Mouse (Mus musculus): ENCODE data around the gene Il17f. TPM values are rescaled to one million over a fixed set of nuclear protein-coding genes. Genes with fewer than 3 reads are reported as not detected.
"Not testable (repeated sequence)": the region's sequence is repeated elsewhere in the genome, so short reads cannot be mapped to it uniquely, and the experiment has no call there.

Il17f gene
- not detected in 2 replicates for total RNA-seq (2014; rRNA removed)
- polyA plus RNA-seq (2015; fragmentation: Nextera tagmentation; extraction: Ambion mirVana) = 0.19 TPM in 1 of 2 replicates, not detected in the other

- H3K27me3 ChIP-seq (ENCODE audit: insufficient read depth, low read length); ATAC-seq; H3K4me1 ChIP-seq (ENCODE audit: insufficient read depth, low read length); H3K36me3 ChIP-seq (ENCODE audit: insufficient read depth, low read length); DNase-seq (ENCODE audit: low spot score); H3K27ac ChIP-seq; H3K4me2 ChIP-seq (ENCODE audit: low read depth, low read length); H3K4me3 ChIP-seq (ENCODE audit: low read length); H3K9me3 ChIP-seq (ENCODE audit: low read length); H3K9ac ChIP-seq (replicated peaks; ENCODE audit: low read length): not testable (repeated sequence)
- 100% methylated on average over 1 of the region's 1 CpGs for WGBS
Observed at GRCm38 (mm10) chr1:20790517-20790916, at the start of gene Il17f. Gene Il17f (minus strand): TSS chr1:20790617.

- no peak overlapping the region for H3K9ac ChIP-seq (replicated peaks; ENCODE audit: low read length)
- 53% methylated on average over 3 of the region's 3 CpGs for WGBS
- H3K4me3 ChIP-seq (ENCODE audit: low read length) = no peak overlapping the region
- DNase-seq (ENCODE audit: low spot score) (peak; percentile 69), ATAC-seq (no peak)
- no peaks in the 10 kb centered on the region for H3K9me3 ChIP-seq (ENCODE audit: low read length)
- no peak overlapping the region for H3K4me2 ChIP-seq (ENCODE audit: low read depth, low read length)
- no peaks in the 10 kb centered on the region for H3K4me1 ChIP-seq (ENCODE audit: insufficient read depth, low read length)
- TF ChIP-seq CTCF (IDR thresholded peaks at IDR 0.05; ENCODE audit: low read depth) = no peak
- no peak overlapping the region for H3K27ac ChIP-seq
- no peaks in the 10 kb centered on the region for H3K27me3 ChIP-seq (ENCODE audit: insufficient read depth, low read length)
- H3K36me3 ChIP-seq (ENCODE audit: insufficient read depth, low read length) = no peaks in the 10 kb centered on the region
Observed at GRCm38 (mm10) chr1:20839911-20840310, 49.5 kb upstream of the Il17f start.

- 86% methylated on average over 3 of the region's 3 CpGs for WGBS
- DNase-seq (ENCODE audit: low spot score) = no peak
- no peak overlapping the region for H3K4me3 ChIP-seq (ENCODE audit: low read length)
- no peak for ATAC-seq
- H3K4me1 ChIP-seq (ENCODE audit: insufficient read depth, low read length) = no peaks in the 10 kb centered on the region
- H3K9me3 ChIP-seq (ENCODE audit: low read length) = no peaks in the 10 kb centered on the region
- no peaks in the 10 kb centered on the region for H3K27me3 ChIP-seq (ENCODE audit: insufficient read depth, low read length)
- no peak for TF ChIP-seq CTCF (IDR thresholded peaks at IDR 0.05; ENCODE audit: low read depth)
- H3K4me2 ChIP-seq (ENCODE audit: low read depth, low read length) = no peak overlapping the region
- H3K36me3 ChIP-seq (ENCODE audit: insufficient read depth, low read length) = no peaks in the 10 kb centered on the region
- H3K9ac ChIP-seq (replicated peaks; ENCODE audit: low read length) = no peak overlapping the region
- H3K27ac ChIP-seq = no peak overlapping the region
Observed at GRCm38 (mm10) chr1:20836551-20837125, 46.2 kb upstream of the Il17f start.

- Histone ChIP-seq H3K9ac (replicated peaks; ENCODE audit: low read length) (no peak overlapping the region), H3K4me3 (ENCODE audit: low read length) (no peak overlapping the region), H3K27me3 (ENCODE audit: insufficient read depth, low read length) (no peaks in the 10 kb centered on the region), H3K9me3 (ENCODE audit: low read length) (no peaks in the 10 kb centered on the region), H3K36me3 (ENCODE audit: insufficient read depth, low read length) (no peaks in the 10 kb centered on the region), H3K4me2 (ENCODE audit: low read depth, low read length) (no peak overlapping the region), H3K27ac (no peak overlapping the region), H3K4me1 (ENCODE audit: insufficient read depth, low read length) (no peaks in the 10 kb centered on the region)
- DNase-seq (ENCODE audit: low spot score) (no peak), ATAC-seq (no peak)
- TF ChIP-seq CTCF (IDR thresholded peaks at IDR 0.05; ENCODE audit: low read depth) = no peak
- 81% methylated on average over 3 of the region's 4 CpGs for WGBS
Observed at GRCm38 (mm10) chr1:20833141-20833511, 42.7 kb upstream of the Il17f start.

GRCm38 (mm10) chr1:20832473-20833140, 42.2 kb upstream of the Il17f start:
- Histone ChIP-seq H3K4me3 (ENCODE audit: low read length) (no peak overlapping the region), H3K9ac (replicated peaks; ENCODE audit: low read length) (no peak overlapping the region), H3K9me3 (ENCODE audit: low read length) (no peaks in the 10 kb centered on the region), H3K36me3 (ENCODE audit: insufficient read depth, low read length) (no peaks in the 10 kb centered on the region), H3K4me1 (ENCODE audit: insufficient read depth, low read length) (no peaks in the 10 kb centered on the region), H3K27ac (no peak overlapping the region), H3K27me3 (ENCODE audit: insufficient read depth, low read length) (no peaks in the 10 kb centered on the region), H3K4me2 (ENCODE audit: low read depth, low read length) (no peak overlapping the region)
- no peak for DNase-seq (ENCODE audit: low spot score)
- ATAC-seq = no peak
- 70% methylated on average over 5 of the region's 5 CpGs for WGBS
- peak; percentile 16; the same call in 1 of the 2 replicates for TF ChIP-seq CTCF (IDR thresholded peaks at IDR 0.05; ENCODE audit: low read depth)

GRCm38 (mm10) chr1:20830546-20830945, 40.1 kb upstream of the Il17f start:
- DNase-seq (ENCODE audit: low spot score) = no peak
- H3K36me3 ChIP-seq (ENCODE audit: insufficient read depth, low read length) = no peaks in the 10 kb centered on the region
- no peak overlapping the region for H3K4me2 ChIP-seq (ENCODE audit: low read depth, low read length)
- no peak for TF ChIP-seq CTCF (IDR thresholded peaks at IDR 0.05; ENCODE audit: low read depth)
- no peaks in the 10 kb centered on the region for H3K4me1 ChIP-seq (ENCODE audit: insufficient read depth, low read length)
- H3K27ac ChIP-seq = no peak overlapping the region
- ATAC-seq = no peak
- no peaks in the 10 kb centered on the region for H3K9me3 ChIP-seq (ENCODE audit: low read length)
- 93% methylated on average over 1 of the region's 1 CpGs for WGBS
- H3K4me3 ChIP-seq (ENCODE audit: low read length) = no peak overlapping the region
- no peak overlapping the region for H3K9ac ChIP-seq (replicated peaks; ENCODE audit: low read length)
- H3K27me3 ChIP-seq (ENCODE audit: insufficient read depth, low read length) = no peaks in the 10 kb centered on the region

DNA sequence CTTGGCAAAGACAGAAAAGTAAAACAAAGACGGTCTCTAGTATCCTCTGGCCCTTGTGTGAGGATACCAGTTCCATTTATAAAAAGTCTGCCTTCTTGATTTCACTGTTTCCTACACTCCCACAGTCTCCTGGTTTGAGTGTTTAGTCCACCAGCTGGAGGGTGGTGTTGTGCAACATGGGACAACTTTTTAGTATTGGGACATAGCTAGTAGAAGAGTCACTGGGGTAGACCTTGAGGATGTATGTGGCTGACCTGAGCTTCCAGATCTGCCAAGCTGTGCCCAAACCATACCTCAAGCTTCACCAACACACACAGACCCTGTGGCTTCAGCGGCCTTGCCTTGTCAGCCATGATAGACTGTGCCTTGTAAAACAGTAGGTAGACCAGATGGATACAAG, 37.6 kb upstream of the Il17f start:
- WGBS = 85% methylated on average over 2 of the region's 2 CpGs
- no peak for ATAC-seq

More for the DNA sequence above, 37.6 kb upstream of the Il17f start:
- no peak for DNase-seq (ENCODE audit: low spot score)
- H3K4me3 ChIP-seq (ENCODE audit: low read length) = no peak overlapping the region
- H3K27ac ChIP-seq = no peak overlapping the region
- H3K4me1 ChIP-seq (ENCODE audit: insufficient read depth, low read length) = no peaks in the 10 kb centered on the region
- no peaks in the 10 kb centered on the region for H3K36me3 ChIP-seq (ENCODE audit: insufficient read depth, low read length)
- H3K27me3 ChIP-seq (ENCODE audit: insufficient read depth, low read length) = no peaks in the 10 kb centered on the region
- no peak overlapping the region for H3K9ac ChIP-seq (replicated peaks; ENCODE audit: low read length)
- no peaks in the 10 kb centered on the region for H3K9me3 ChIP-seq (ENCODE audit: low read length)
- no peak overlapping the region for H3K4me2 ChIP-seq (ENCODE audit: low read depth, low read length)
- TF ChIP-seq CTCF (IDR thresholded peaks at IDR 0.05; ENCODE audit: low read depth) = no peak

Measured in hindbrain, postnatal 0 days (tissue).